Mouse (Mus musculus) forebrain, embryonic 13.5 days (tissue): ENCODE measurements around the gene Slc38a4. TPM values are rescaled to one million over a fixed set of nuclear protein-coding genes. Genes with fewer than 3 reads are reported as not detected.
A peak's percentile ranks its signal among the peaks of the same experiment; 100 is the strongest.

Source experiments
- ATAC-seq: fragments of 200-750 bp; cut with Nextera tagmentation; 2 replicates; pipeline ENCODE4 v1.8.0; 2017
- H3K27ac ChIP-seq: fragments of 300-500 bp; sonication (generic); 2 replicates; pipeline ENCODE4 v1.5.1; 2015; ENCODE audit warnings: inconsistent platforms, mild to moderate bottlenecking, moderate library complexity
- H3K27me3 ChIP-seq: fragments of 300-500 bp; sonication (generic); 2 replicates; pipeline ENCODE4 v1.6.1; 2015; ENCODE audit warnings: mild to moderate bottlenecking, inconsistent platforms
- H3K36me3 ChIP-seq: fragments of 300-500 bp; sonication (generic); 2 replicates; pipeline ENCODE4 v1.6.1; 2015; ENCODE audit warnings: mild to moderate bottlenecking, inconsistent platforms; ENCODE audit not compliant: poor library complexity, severe bottlenecking
- H3K4me1 ChIP-seq: fragments of 300-500 bp; sonication (generic); 2 replicates; pipeline ENCODE4 v1.6.1; 2015; ENCODE audit warnings: inconsistent platforms
- H3K4me2 ChIP-seq: fragments of 300-500 bp; sonication (generic); 2 replicates; pipeline ENCODE4 v1.6.1; 2015; ENCODE audit warnings: inconsistent platforms, mild to moderate bottlenecking, moderate library complexity
- H3K4me3 ChIP-seq: fragments of 300-500 bp; sonication (generic); 2 replicates; pipeline ENCODE4 v1.5.1; 2015; ENCODE audit warnings: mild to moderate bottlenecking, inconsistent platforms
- H3K9ac ChIP-seq: fragments of 300-500 bp; sonication (generic); 2 replicates; pipeline ENCODE4 v1.6.1; 2015; ENCODE audit warnings: mild to moderate bottlenecking, inconsistent platforms
- H3K9me3 ChIP-seq: fragments of 300-500 bp; sonication (generic); replicated peaks from 2 replicates; pipeline ENCODE4 v1.6.1; 2016; ENCODE audit warnings: inconsistent platforms
- WGBS: fragments of 180-500 bp; shearing (Covaris S2); methylation state at CpG from one replicate; pipeline ENCODE4 v1.1.7; 2015; 5-methylcytosine and 5-hydroxymethylcytosine counted together
- polyA plus RNA-seq: library from polyadenylated mRNA; unstranded; fragments of >200 nt; fragmentation: Nextera tagmentation; extraction: Ambion mirVana; gene quantifications from 2 replicates; pipeline ENCODE4 v1.2.1, GENCODE M21; 2015

The Slc38a4 gene
- polyA plus RNA-seq, result 2.7 and 3.2 TPM in 2 replicates

DNA sequence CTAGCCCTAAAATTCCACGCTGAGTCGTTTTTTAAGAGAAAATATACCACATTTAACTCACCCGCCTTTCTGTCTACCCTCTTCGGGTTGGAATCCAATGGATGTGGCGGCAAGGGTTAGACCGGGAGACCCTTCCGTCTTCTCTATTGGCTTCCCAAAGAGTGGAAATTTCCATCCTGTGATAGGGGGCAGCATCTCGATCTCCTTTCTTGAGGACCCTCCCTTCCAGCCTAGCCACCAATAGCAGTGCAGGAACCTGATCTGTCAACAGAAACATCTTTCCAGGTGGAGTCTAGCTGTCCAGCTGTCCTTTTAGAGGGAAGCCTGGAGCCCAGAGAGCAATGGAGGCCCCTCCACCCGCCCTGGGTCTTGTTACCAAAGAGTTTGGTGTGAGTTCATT lies at the start of gene Slc38a4:
Slc38a4 (minus strand) TSS at position 163 of the 400 bp plus-strand sequence.
- H3K9ac ChIP-seq, result no peak within 1 kb of the TSS; the same call in 1 of the 2 replicates
- ATAC-seq, result no peak

DNA sequence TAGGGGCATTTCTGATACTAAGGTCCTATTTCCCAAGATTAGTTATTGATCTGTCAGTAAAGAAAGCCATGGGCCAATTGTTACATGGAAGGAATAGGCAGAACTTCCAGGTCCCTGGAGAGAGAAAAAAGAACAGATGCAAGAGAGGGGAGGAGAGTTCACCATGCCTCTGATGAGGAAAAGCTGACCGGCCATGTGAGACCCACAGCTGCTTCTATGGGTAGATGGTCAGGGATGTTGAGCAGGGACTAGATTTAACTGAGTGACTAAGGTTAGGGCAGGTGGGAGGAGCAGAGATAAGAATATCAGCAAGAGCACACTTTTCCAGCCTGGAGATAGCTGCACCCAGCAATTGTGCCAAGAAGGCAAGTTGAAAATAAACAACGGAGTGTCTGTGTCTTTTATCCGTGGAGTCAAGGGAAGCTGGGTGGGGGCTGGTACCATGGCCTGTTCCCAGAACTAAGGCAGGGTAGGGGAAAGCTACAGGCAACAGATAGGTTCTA lies 49.2 kb upstream of the Slc38a4 start:
- H3K4me1 ChIP-seq, result no peaks in the 10 kb centered on the region
- no peak overlapping the region for H3K4me2 ChIP-seq
- ATAC-seq, result no peak
- no peaks in the 10 kb centered on the region for H3K36me3 ChIP-seq
- 86% methylated on average over 3 of the region's 3 CpGs for WGBS
- H3K9me3 ChIP-seq, result no peaks in the 10 kb centered on the region
- no peaks in the 10 kb centered on the region for H3K27me3 ChIP-seq
- no peak overlapping the region for H3K4me3 ChIP-seq
- no peak overlapping the region for H3K27ac ChIP-seq
- H3K9ac ChIP-seq, result no peak overlapping the region

More for the DNA sequence above, at the start of gene Slc38a4:
- peaks cover 16% of the 10 kb centered on the region; the same call in 1 of the 2 replicates for H3K27me3 ChIP-seq
- peak within 1 kb of the TSS; percentile 56 for H3K4me2 ChIP-seq
- 0 out of 2 replicates have a peak, but pooled peaks cover 16% of the 10 kb centered on the region for H3K4me1 ChIP-seq
- no peak within 1 kb of the TSS for H3K27ac ChIP-seq
- H3K36me3 ChIP-seq, result no peaks in the 10 kb centered on the region
- peak within 1 kb of the TSS; percentile 28 for H3K4me3 ChIP-seq
- 57% methylated on average over 9 of the region's 9 CpGs for WGBS
- peaks cover 24% of the 10 kb centered on the region; the same call in 1 of the 2 replicates for H3K9me3 ChIP-seq

DNA sequence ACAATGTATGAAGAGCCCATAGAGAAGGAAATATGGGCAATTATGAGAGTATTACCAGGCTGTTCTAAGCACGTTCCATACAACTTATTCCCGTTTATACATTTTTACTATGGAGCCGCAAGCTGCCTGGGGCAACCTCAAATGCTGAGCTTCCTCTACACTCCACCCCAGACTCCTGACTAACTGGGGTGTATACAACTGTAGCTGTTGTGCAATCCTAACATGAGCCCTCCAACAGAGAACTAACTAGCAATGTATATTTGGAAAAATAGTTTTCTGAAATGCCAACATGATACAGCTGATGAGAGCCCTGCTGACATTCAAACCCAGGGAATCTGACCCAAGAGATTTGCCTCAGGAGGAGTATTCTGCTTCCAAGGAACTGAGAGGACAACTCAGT lies 48.3 kb upstream of the Slc38a4 start:
- Histone ChIP-seq H3K4me1 (no peaks in the 10 kb centered on the region), H3K27ac (no peak overlapping the region), H3K27me3 (no peaks in the 10 kb centered on the region), H3K4me2 (no peak overlapping the region), H3K36me3 (no peaks in the 10 kb centered on the region), H3K9ac (no peak overlapping the region), H3K4me3 (no peak overlapping the region), H3K9me3 (0 out of 2 replicates have a peak, but pooled peaks cover under 1% of the 10 kb centered on the region)
- WGBS, result 90% methylated on average over 3 of the region's 3 CpGs
- ATAC-seq, result no peak

DNA sequence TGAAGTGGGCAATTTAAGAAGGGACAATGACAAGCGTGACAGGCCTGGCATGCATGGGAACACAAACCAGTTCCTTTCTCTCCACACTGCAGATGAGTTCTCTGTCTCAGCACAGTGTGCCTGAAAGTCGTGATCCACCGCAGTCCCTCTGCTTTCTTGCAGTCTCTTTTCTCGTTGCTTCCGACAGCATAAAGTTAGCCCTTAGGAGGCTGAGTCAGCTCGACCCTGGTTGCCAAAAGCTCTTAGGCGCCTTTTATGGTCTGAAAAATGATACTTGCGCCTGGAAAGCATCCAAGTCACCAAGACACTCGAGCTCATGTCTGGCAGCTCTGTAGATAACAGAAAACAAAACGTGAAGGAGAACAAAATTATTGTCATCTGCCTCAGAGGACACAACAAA lies 47.1 kb upstream of the Slc38a4 start:
- Histone ChIP-seq H3K9me3 (0 out of 2 replicates have a peak, but pooled peaks cover 3% of the 10 kb centered on the region), H3K4me3 (no peak overlapping the region), H3K4me2 (no peak overlapping the region), H3K27ac (no peak overlapping the region), H3K9ac (no peak overlapping the region), H3K36me3 (no peaks in the 10 kb centered on the region), H3K4me1 (no peaks in the 10 kb centered on the region), H3K27me3 (no peaks in the 10 kb centered on the region)
- 74% methylated on average over 10 of the region's 10 CpGs for WGBS
- ATAC-seq, result no peak

DNA sequence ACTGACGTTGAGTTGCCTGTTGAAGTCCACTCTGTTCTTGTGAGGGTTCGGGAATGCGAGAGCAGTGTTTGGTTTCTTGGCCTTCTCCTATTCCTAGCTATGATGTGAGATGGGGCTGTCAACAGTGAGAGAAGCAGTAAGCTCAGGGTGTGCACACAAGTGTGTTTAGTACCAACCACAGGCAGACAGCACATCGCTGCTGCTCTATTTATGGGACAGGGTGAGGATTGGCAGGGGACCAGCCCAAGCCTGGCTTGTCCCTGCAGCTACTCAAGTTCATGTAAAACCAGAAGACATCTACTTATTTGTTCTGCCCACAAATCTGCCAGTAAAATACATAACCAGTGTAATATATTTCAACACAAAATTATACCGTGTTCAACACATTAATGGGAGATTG lies 46.4 kb upstream of the Slc38a4 start:
- no peak overlapping the region for H3K27ac ChIP-seq
- 97% methylated on average over 5 of the region's 5 CpGs for WGBS
- H3K36me3 ChIP-seq, result no peaks in the 10 kb centered on the region

DNA sequence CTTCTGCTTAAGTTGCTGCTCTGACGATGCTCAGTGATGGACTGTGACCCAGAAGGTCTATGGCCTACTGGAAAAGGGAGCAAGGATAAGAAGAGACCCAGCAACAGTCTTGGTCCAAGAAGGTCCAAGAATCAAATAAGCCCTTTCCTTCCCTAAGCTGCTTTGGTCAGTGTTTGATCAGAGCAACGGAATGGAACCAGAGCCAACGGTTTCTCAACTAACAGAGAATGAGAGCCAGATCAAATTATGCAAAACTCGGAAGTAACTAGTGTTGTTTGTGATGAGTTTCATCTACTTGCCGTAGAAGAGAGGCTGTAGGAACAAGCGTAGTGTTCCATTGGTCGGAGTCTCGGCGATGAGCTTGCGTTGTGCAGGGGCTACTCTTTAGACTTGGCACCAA lies 43.3 kb upstream of the Slc38a4 start:
- H3K27ac ChIP-seq, result no peak overlapping the region
- 0 out of 2 replicates have a peak, but pooled peaks cover 3% of the 10 kb centered on the region for H3K9me3 ChIP-seq
- H3K27me3 ChIP-seq, result no peaks in the 10 kb centered on the region
- no peak overlapping the region for H3K4me3 ChIP-seq
- no peak overlapping the region for H3K9ac ChIP-seq
- no peak overlapping the region for H3K4me2 ChIP-seq
- 96% methylated on average over 10 of the region's 10 CpGs for WGBS
- no peaks in the 10 kb centered on the region for H3K36me3 ChIP-seq
- no peaks in the 10 kb centered on the region for H3K4me1 ChIP-seq
- no peak for ATAC-seq

More for the DNA sequence above, 46.4 kb upstream of the Slc38a4 start:
- no peaks in the 10 kb centered on the region for H3K27me3 ChIP-seq
- ATAC-seq, result no peak
- H3K4me2 ChIP-seq, result no peak overlapping the region
- H3K9ac ChIP-seq, result no peak overlapping the region
- H3K9me3 ChIP-seq, result 0 out of 2 replicates have a peak, but pooled peaks cover 3% of the 10 kb centered on the region
- H3K4me3 ChIP-seq, result no peak overlapping the region
- H3K4me1 ChIP-seq, result no peaks in the 10 kb centered on the region

DNA sequence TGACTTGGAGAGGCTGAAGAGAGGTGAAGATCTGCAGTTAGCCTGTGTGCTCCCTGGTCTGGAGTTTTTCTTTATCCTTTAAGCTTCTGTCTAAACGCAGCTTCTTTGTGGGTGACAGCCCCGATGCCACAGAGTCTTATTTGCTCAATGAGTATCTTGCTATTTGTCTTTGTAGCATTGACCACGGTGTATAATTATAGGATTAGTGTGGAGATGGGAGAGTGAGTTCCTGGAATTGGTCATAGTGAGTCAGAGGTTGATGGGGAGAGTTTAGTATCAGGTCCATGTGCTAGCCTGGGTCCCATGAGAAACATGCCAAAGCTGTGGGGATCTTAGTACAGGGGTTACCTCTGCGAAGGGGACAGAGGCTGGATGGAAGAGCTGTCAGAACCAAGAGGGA lies 41.8 kb upstream of the Slc38a4 start:
- 66% methylated on average over 4 of the region's 4 CpGs for WGBS
- no peak for ATAC-seq
- H3K36me3 ChIP-seq, result no peaks in the 10 kb centered on the region
- no peak overlapping the region for H3K27ac ChIP-seq
- H3K9me3 ChIP-seq, result 0 out of 2 replicates have a peak, but pooled peaks cover 3% of the 10 kb centered on the region
- no peak overlapping the region for H3K9ac ChIP-seq
- no peak overlapping the region for H3K4me3 ChIP-seq
- no peak overlapping the region for H3K4me2 ChIP-seq
- no peaks in the 10 kb centered on the region for H3K27me3 ChIP-seq
- no peaks in the 10 kb centered on the region for H3K4me1 ChIP-seq

DNA sequence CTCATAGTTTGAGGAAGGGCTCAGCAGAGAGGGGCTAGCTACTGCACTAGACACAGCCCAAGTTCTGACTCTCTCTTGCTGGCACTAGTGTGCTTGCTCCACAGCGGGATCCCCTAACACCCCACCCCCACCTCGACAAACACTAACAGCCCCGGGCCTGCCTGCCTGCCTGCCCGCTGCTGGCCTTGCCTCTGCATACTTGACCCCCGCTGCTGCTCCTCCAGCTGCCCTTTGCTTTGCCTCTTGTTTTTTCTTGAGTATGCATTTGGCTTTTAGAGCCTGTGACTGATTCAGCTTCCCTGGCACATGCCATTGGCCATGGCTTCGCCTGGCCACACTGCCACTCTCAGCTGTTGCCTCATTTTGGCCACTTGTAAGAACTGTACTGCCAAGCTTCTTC lies 33.8 kb upstream of the Slc38a4 start:
- Histone ChIP-seq H3K9me3 (no peaks in the 10 kb centered on the region), H3K27ac (no peak overlapping the region), H3K4me2 (peak overlapping the region; percentile 14; the same call in 1 of the 2 replicates), H3K36me3 (no peaks in the 10 kb centered on the region), H3K4me3 (no peak overlapping the region), H3K9ac (no peak overlapping the region), H3K27me3 (no peaks in the 10 kb centered on the region), H3K4me1 (peaks cover 3% of the 10 kb centered on the region; the same call in 1 of the 2 replicates)
- no peak for ATAC-seq
- 14% methylated on average over 6 of the region's 6 CpGs for WGBS

DNA sequence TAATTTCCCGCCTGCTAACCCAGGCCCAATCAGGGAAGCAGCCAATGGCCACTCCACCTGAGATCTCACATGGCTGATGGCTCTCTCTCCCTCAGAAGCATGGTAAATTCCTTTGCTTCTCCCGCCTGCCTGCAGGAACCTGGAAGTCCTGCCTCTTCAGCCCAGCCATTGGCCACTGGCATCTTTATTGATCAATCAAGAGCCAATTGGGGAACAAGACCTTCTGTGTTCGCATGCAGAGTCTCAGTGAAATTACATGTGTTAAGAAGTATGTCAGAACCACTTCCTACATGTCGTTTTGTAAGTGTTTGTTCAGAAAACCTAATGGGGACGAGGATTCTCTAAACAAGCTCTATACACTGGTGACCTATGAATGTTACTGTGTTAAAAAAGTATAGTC lies 30.1 kb upstream of the Slc38a4 start:
- no peak overlapping the region for H3K9ac ChIP-seq
- H3K27ac ChIP-seq, result no peak overlapping the region
- no peak overlapping the region for H3K4me2 ChIP-seq
- H3K9me3 ChIP-seq, result no peaks in the 10 kb centered on the region
- no peak for ATAC-seq
- no peak overlapping the region for H3K4me3 ChIP-seq
- H3K36me3 ChIP-seq, result no peaks in the 10 kb centered on the region
- no peaks in the 10 kb centered on the region for H3K27me3 ChIP-seq
- peaks cover 3% of the 10 kb centered on the region; the same call in 1 of the 2 replicates for H3K4me1 ChIP-seq
- WGBS, result 56% methylated on average over 5 of the region's 5 CpGs

DNA sequence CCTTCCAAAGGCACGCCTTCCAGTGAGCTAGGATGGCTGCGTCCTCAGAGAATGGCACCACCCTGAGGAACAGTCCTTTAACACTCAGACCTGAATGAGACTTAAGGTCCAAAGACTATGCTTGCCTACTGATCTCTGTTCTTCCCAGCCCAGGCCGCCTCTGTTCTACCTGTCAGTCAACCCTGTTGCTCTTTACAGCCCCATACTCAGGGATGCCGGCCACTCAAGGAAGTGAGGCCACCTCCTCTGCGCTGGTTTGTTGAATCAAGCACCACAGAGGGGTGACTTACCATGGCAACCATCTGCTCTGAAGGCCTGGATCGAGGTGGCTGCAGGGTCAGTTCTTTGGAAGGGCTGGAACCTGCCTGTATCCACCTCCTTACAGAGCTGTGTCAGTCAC lies 21.9 kb upstream of the Slc38a4 start:
- H3K9ac ChIP-seq, result no peak overlapping the region
- ATAC-seq, result no peak
- H3K27ac ChIP-seq, result no peak overlapping the region
- H3K9me3 ChIP-seq, result no peaks in the 10 kb centered on the region
- H3K4me1 ChIP-seq, result no peaks in the 10 kb centered on the region
- no peak overlapping the region for H3K4me2 ChIP-seq
- WGBS, result 90% methylated on average over 6 of the region's 6 CpGs
- no peaks in the 10 kb centered on the region for H3K36me3 ChIP-seq
- H3K4me3 ChIP-seq, result no peak overlapping the region
- no peaks in the 10 kb centered on the region for H3K27me3 ChIP-seq

DNA sequence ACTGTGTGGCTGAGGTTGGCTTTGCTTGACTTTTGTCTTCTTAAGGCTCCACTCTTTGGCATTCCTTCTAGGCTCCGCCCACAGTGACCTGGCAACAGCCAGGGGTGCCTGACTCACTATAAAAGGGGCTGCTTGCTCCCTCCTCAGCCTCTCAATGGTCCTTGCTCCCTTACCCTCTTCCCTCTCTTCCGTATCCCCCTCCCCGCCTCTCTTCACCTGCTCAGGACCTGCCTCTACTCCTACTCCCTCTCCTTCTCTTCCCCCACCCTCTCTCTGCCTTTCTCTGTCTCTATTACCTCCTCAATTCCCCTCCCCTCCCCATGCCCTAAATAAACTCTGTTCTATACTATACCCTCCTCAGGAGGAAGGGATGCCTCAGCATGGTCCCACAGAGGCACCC lies 20.3 kb upstream of the Slc38a4 start:
- Histone ChIP-seq H3K36me3 (no peaks in the 10 kb centered on the region), H3K4me3 (no peak overlapping the region), H3K27ac (no peak overlapping the region), H3K9ac (no peak overlapping the region), H3K4me1 (no peaks in the 10 kb centered on the region), H3K9me3 (no peaks in the 10 kb centered on the region), H3K4me2 (no peak overlapping the region), H3K27me3 (no peaks in the 10 kb centered on the region)
- ATAC-seq, result no peak
- WGBS, result 85% methylated on average over 2 of the region's 3 CpGs

DNA sequence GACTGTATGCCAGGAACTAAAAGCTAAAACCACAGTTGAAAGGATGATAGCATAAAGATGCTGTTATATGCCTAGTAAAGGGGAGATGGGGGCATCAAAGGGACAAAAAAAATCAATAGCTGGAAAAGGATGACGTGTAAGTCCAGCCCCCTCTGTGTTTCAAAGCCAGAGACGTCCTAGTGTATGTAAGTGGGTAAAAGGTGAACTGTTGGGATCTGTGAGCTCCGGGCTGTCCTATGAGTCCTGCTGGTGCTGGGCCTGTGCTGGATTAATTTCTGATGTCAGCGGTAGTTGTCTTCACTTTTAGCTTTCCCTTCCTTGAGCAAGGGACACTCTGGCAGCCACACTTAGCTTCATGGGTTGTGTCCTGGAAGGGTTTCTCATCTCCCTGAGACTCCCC lies 19.5 kb upstream of the Slc38a4 start:
- Histone ChIP-seq H3K27ac (no peak overlapping the region), H3K9ac (no peak overlapping the region), H3K4me2 (no peak overlapping the region), H3K36me3 (no peaks in the 10 kb centered on the region), H3K4me3 (no peak overlapping the region), H3K27me3 (no peaks in the 10 kb centered on the region), H3K4me1 (no peaks in the 10 kb centered on the region), H3K9me3 (no peaks in the 10 kb centered on the region)
- ATAC-seq, result no peak
- 78% methylated on average over 4 of the region's 4 CpGs for WGBS
